Mouse (Mus musculus): ENCODE results near the gene Slc22a15. TPM values are rescaled to one million over a fixed set of nuclear protein-coding genes. Genes with fewer than 3 reads are reported as not detected.

Gene Slc22a15
- polyA plus RNA-seq, 1 experiment from 2014 or later = 4.1 TPM

GRCm38 (mm10) chr3:101902344-101902743, 21.9 kb downstream of the Slc22a15 start:
- Histone ChIP-seq H3K27ac (replicated peaks) (no peak overlapping the region), H3K27me3 (ENCODE audit: control insufficient read depth, insufficient read depth, low read length) (no peaks in the 10 kb centered on the region), H3K4me3 (ENCODE audit: low read depth, low read length) (no peak overlapping the region), H3K4me2 (replicated peaks; ENCODE audit: low read depth) (no peak overlapping the region), H3K9me3 (ENCODE audit: control insufficient read depth, low read length) (no peaks in the 10 kb centered on the region), H3K9ac (ENCODE audit: low read length) (no peak overlapping the region), H3K36me3 (ENCODE audit: control insufficient read depth, insufficient read depth, low read length) (no peaks in the 10 kb centered on the region), H3K4me1 (replicated peaks; ENCODE audit: control insufficient read depth, insufficient read depth) (no peaks in the 10 kb centered on the region)
- TF ChIP-seq CTCF (IDR thresholded peaks at IDR 0.05; ENCODE audit: low read depth) (no peak), EP300 (optimal IDR thresholded peaks at IDR 0.05) (no peak)
- DNase-seq (ENCODE audit: low spot score) (no peak), ATAC-seq (ENCODE audit: low FRiP score, low TSS enrichment) (no peak)
- WGBS = 36% methylated on average over 7 of the region's 7 CpGs

GRCm38 (mm10) chr3:101897377-101897974, 26.8 kb downstream of the Slc22a15 start:
- no peaks in the 10 kb centered on the region for H3K9me3 ChIP-seq (ENCODE audit: control insufficient read depth, low read length)
- no peak for TF ChIP-seq EP300 (optimal IDR thresholded peaks at IDR 0.05)
- no peak for TF ChIP-seq CTCF (IDR thresholded peaks at IDR 0.05; ENCODE audit: low read depth)
- WGBS = 76% methylated on average over 15 of the region's 15 CpGs
- no peak overlapping the region for H3K9ac ChIP-seq (ENCODE audit: low read length)
- DNase-seq (ENCODE audit: low spot score) = no peak
- ATAC-seq (ENCODE audit: low FRiP score, low TSS enrichment) = no peak
- no peak overlapping the region for H3K4me2 ChIP-seq (replicated peaks; ENCODE audit: low read depth)
- H3K36me3 ChIP-seq (ENCODE audit: control insufficient read depth, insufficient read depth, low read length) = no peaks in the 10 kb centered on the region
- H3K27me3 ChIP-seq (ENCODE audit: control insufficient read depth, insufficient read depth, low read length) = no peaks in the 10 kb centered on the region
- no peaks in the 10 kb centered on the region for H3K4me1 ChIP-seq (replicated peaks; ENCODE audit: control insufficient read depth, insufficient read depth)
- H3K4me3 ChIP-seq (ENCODE audit: low read depth, low read length) = no peak overlapping the region
- no peak overlapping the region for H3K27ac ChIP-seq (replicated peaks)

- ATAC-seq (ENCODE audit: low FRiP score, low TSS enrichment) = no peak
- Histone ChIP-seq H3K27ac (replicated peaks) (no peak overlapping the region), H3K4me2 (replicated peaks; ENCODE audit: low read depth) (no peak overlapping the region), H3K4me1 (replicated peaks; ENCODE audit: control insufficient read depth, insufficient read depth) (no peaks in the 10 kb centered on the region), H3K9me3 (ENCODE audit: control insufficient read depth, low read length) (no peaks in the 10 kb centered on the region), H3K4me3 (ENCODE audit: low read depth, low read length) (no peak overlapping the region), H3K9ac (ENCODE audit: low read length) (no peak overlapping the region), H3K36me3 (ENCODE audit: control insufficient read depth, insufficient read depth, low read length) (no peaks in the 10 kb centered on the region), H3K27me3 (ENCODE audit: control insufficient read depth, insufficient read depth, low read length) (no peaks in the 10 kb centered on the region)
- 34% methylated on average over 9 of the region's 9 CpGs for WGBS
- peak; percentile 71 for DNase-seq (ENCODE audit: low spot score)
- peak; percentile 94 for TF ChIP-seq CTCF (IDR thresholded peaks at IDR 0.05; ENCODE audit: low read depth)
- no peak for TF ChIP-seq EP300 (optimal IDR thresholded peaks at IDR 0.05)
Measured at GRCm38 (mm10) chr3:101896893-101897292, 27.4 kb downstream of the Slc22a15 start.

GRCm38 (mm10) chr3:101895376-101895910, 28.8 kb downstream of the Slc22a15 start:
- DNase-seq (ENCODE audit: low spot score) = no peak
- TF ChIP-seq CTCF (IDR thresholded peaks at IDR 0.05; ENCODE audit: low read depth) (no peak), EP300 (optimal IDR thresholded peaks at IDR 0.05) (no peak)
- WGBS = 77% methylated on average over 7 of the region's 7 CpGs
- Histone ChIP-seq H3K36me3 (ENCODE audit: control insufficient read depth, insufficient read depth, low read length) (no peaks in the 10 kb centered on the region), H3K4me2 (replicated peaks; ENCODE audit: low read depth) (no peak overlapping the region), H3K27ac (replicated peaks) (no peak overlapping the region), H3K27me3 (ENCODE audit: control insufficient read depth, insufficient read depth, low read length) (no peaks in the 10 kb centered on the region), H3K4me3 (ENCODE audit: low read depth, low read length) (no peak overlapping the region), H3K9me3 (ENCODE audit: control insufficient read depth, low read length) (no peaks in the 10 kb centered on the region), H3K4me1 (replicated peaks; ENCODE audit: control insufficient read depth, insufficient read depth) (no peaks in the 10 kb centered on the region), H3K9ac (ENCODE audit: low read length) (no peak overlapping the region)
- no peak for ATAC-seq (ENCODE audit: low FRiP score, low TSS enrichment)

GRCm38 (mm10) chr3:101885591-101885990, 38.7 kb downstream of the Slc22a15 start:
- 0 out of 2 replicates have a peak, but pooled peaks cover 2% of the 10 kb centered on the region for H3K4me1 ChIP-seq (replicated peaks; ENCODE audit: control insufficient read depth, insufficient read depth)
- DNase-seq (ENCODE audit: low spot score) = peak; percentile 20
- H3K4me3 ChIP-seq (ENCODE audit: low read depth, low read length) = no peak overlapping the region
- H3K9me3 ChIP-seq (ENCODE audit: control insufficient read depth, low read length) = no peaks in the 10 kb centered on the region
- no peaks in the 10 kb centered on the region for H3K27me3 ChIP-seq (ENCODE audit: control insufficient read depth, insufficient read depth, low read length)
- TF ChIP-seq EP300 (optimal IDR thresholded peaks at IDR 0.05) = no peak
- peak; percentile 50 for TF ChIP-seq CTCF (IDR thresholded peaks at IDR 0.05; ENCODE audit: low read depth)
- H3K36me3 ChIP-seq (ENCODE audit: control insufficient read depth, insufficient read depth, low read length) = no peaks in the 10 kb centered on the region
- no peak overlapping the region for H3K9ac ChIP-seq (ENCODE audit: low read length)
- WGBS = 28% methylated on average over 3 of the region's 3 CpGs
- ATAC-seq (ENCODE audit: low FRiP score, low TSS enrichment) = 0 out of 2 replicates have a peak, but pooled peaks have one; percentile 38
- no peak overlapping the region for H3K4me2 ChIP-seq (replicated peaks; ENCODE audit: low read depth)
- H3K27ac ChIP-seq (replicated peaks) = 0 out of 2 replicates have a peak overlapping the region, but pooled peaks have one; percentile 31

- TF ChIP-seq EP300 (optimal IDR thresholded peaks at IDR 0.05) (no peak), CTCF (IDR thresholded peaks at IDR 0.05; ENCODE audit: low read depth) (no peak)
- H3K36me3 ChIP-seq (ENCODE audit: control insufficient read depth, insufficient read depth, low read length) = no peaks in the 10 kb centered on the region
- ATAC-seq (ENCODE audit: low FRiP score, low TSS enrichment) (no peak), DNase-seq (ENCODE audit: low spot score) (no peak)
- 35% methylated on average over 4 of the region's 4 CpGs for WGBS
- no peak overlapping the region for H3K9ac ChIP-seq (ENCODE audit: low read length)
- 0 out of 2 replicates have a peak, but pooled peaks cover 2% of the 10 kb centered on the region for H3K4me1 ChIP-seq (replicated peaks; ENCODE audit: control insufficient read depth, insufficient read depth)
- H3K27me3 ChIP-seq (ENCODE audit: control insufficient read depth, insufficient read depth, low read length) = no peaks in the 10 kb centered on the region
- H3K27ac ChIP-seq (replicated peaks) = no peak overlapping the region
- H3K4me2 ChIP-seq (replicated peaks; ENCODE audit: low read depth) = no peak overlapping the region
- no peaks in the 10 kb centered on the region for H3K9me3 ChIP-seq (ENCODE audit: control insufficient read depth, low read length)
- H3K4me3 ChIP-seq (ENCODE audit: low read depth, low read length) = no peak overlapping the region
Measured at GRCm38 (mm10) chr3:101885041-101885440, 39.2 kb downstream of the Slc22a15 start.
